Mouse (Mus musculus): ENCODE measurements around the gene Gm49387.

DNA sequence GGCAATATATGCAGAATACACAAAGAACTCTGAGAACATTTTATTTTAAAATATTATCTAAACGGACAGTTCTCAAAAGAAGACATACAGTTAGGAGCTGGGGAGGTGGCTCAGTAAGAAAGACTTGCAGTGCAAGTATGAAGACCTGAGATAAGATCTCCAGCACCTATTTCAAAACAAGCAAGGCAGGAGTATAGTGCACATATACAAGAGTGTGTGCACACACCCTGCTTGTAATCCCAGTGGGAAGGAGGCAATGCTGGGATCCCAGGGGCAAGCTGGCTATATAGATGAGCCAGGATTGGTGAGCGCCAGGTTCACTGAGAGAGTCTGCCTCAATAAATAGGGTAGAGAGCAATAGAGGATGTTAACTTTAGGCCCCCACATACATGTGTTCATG, 124.8 kb downstream of the Gm49387 start:
- no peak for TF ChIP-seq CTCF (IDR thresholded peaks at IDR 0.05; ENCODE audit: low read depth)
- TF ChIP-seq EP300 (IDR thresholded peaks at IDR 0.05; ENCODE audit: low read depth): no peak

All from heart, postnatal 0 days (tissue).